Mouse (Mus musculus) embryo, embryonic 11 days (tissue): ENCODE data around the gene Olfr771.
"Not testable (repeated sequence)": the region's sequence is repeated elsewhere in the genome, so short reads cannot be mapped to it uniquely, and the experiment has no call there.

ENCODE experiments used
- DNase-seq: peaks from one replicate; pipeline ENCODE4 v3.0.0-alpha.2; 2015

Olfr771 gene

GRCm38 (mm10) chr10:129164651-129165050 is at the start of gene Olfr771:
Gene Olfr771, minus strand, starts transcription at chr10:129164751.
- DNase-seq: no peak

DNA sequence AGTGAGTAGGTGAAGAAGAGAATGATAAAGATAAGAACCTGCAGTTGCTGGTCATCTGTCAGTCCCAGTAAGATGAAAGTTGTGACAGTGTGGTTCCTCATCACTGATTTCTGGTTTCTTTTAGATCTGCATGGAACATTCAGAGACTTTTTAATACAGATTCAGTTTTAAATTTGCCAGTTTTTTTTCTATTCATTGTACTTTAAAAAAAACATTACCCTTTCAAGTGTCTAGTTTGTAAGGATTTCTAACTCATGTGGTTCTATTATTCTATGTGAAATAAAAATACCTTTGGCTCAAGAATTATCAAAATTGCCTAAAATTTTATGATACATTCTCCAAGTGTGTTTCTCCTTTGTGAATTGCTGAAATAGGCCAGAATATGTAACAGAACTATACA is 22.8 kb upstream of the Olfr771 start, which contains the start of gene Olfr773:
Gene Olfr773, minus strand, starts transcription at position 101 of the 400 bp plus-strand sequence.
- DNase-seq: not testable (repeated sequence)

DNA sequence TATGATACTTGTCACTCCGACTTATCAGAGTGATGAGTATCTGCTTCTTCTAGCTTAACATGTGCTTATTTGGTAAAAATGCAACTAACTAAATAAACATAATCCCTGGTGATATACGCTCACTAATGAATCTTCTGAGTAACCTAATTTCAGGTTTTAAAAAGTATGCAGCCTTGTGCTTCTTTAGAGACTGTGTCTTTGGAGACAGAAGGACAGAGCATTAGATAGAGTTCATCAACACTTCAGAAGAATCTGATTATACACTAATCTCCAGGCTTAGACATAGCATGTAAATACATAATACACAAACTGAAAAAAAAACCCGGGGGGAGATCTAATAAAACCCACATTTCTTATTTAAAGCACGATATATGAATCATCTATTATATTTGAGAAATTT is 13.3 kb upstream of the Olfr771 start, which contains the start of gene Olfr772:
Gene Olfr772, minus strand, starts transcription at position 101 of the 400 bp plus-strand sequence.
- not testable (repeated sequence) for DNase-seq

GRCm38 (mm10) chr10:129138898-129139297 is 25.7 kb downstream of the Olfr771 start, which contains the start of gene Olfr770:
Gene Olfr770, minus strand, starts transcription at chr10:129138998.
- DNase-seq: no peak

DNA sequence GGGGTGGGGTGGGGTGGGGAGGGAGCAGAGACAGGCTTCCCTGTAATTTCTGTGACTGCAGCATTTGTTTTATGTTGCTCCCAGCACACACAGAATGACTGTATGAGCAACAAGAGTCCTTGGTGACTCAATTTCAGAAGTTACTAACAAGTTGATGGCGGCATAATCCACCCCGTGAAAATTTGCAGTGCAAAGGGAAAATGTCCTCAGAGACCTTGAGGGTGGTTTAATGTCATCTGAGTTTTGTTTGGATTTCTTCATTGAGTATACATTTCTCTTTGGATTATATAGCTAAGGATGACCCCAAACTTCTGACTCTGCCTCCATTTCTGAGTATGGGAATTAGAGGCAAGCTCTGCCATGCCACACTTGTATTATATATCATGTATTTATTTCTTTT is 46.8 kb downstream of the Olfr771 start, which contains the start of gene Olfr769:
Gene Olfr769, minus strand, starts transcription at position 101 of the 400 bp plus-strand sequence.
- no peak for DNase-seq

DNA sequence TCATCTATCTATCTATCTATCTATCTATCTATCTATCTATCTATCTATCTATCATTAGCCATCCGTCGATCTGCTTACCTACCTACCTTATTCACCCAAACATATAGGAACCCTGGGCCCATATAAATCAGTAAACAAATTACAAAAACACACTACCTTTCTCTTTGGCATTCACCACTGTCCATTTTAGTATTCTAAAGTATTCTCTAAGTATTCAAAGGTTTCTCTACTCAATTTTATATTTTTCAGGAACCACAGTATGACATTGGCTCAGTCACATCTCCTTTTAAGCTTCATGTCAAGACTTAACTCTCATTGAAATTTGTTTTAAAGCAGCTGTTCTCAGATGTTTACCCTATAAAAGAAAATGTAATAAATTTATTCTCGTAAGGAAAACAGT is 49.4 kb downstream of the Olfr771 start:
- no peak for DNase-seq
